Mouse (Mus musculus): Measurements from ENCODE around the gene Rasa3. TPM values are rescaled to one million over a fixed set of nuclear protein-coding genes. Genes with fewer than 3 reads are reported as not detected.
A peak's percentile ranks its signal among the peaks of the same experiment; 100 is the strongest.

Gene Rasa3
- polyA plus RNA-seq, 1 experiment from 2014 or later = 48.1 TPM

- 69% methylated on average over 12 of the region's 12 CpGs for WGBS
- Histone ChIP-seq H3K9ac (no peak overlapping the region), H3K36me3 (ENCODE audit: insufficient read depth) (peaks cover 17% of the 10 kb centered on the region), H3K4me1 (ENCODE audit: insufficient read depth) (no peaks in the 10 kb centered on the region), H3K4me2 (no peak overlapping the region), H3K9me3 (ENCODE audit: low read depth, low read length) (no peaks in the 10 kb centered on the region), H3K27me3 (ENCODE audit: insufficient read depth, low read length) (no peaks in the 10 kb centered on the region), H3K27ac (ENCODE audit: low read depth) (no peak overlapping the region), H3K4me3 (ENCODE audit: low read depth, low read length) (no peak overlapping the region)
- DNase-seq (no peak), ATAC-seq (ENCODE audit: insufficient read depth) (no peak)
- no peak for TF ChIP-seq CTCF (IDR thresholded peaks at IDR 0.05; ENCODE audit: low read depth)
These were observed 65.7 kb downstream of the Rasa3 start for GRCm38 (mm10) chr8:13611702-13612101.

GRCm38 (mm10) chr8:13609971-13610370 is 67.4 kb downstream of the Rasa3 start:
- Histone ChIP-seq H3K4me2 (no peak overlapping the region), H3K27ac (ENCODE audit: low read depth) (no peak overlapping the region), H3K9me3 (ENCODE audit: low read depth, low read length) (no peaks in the 10 kb centered on the region), H3K9ac (no peak overlapping the region), H3K36me3 (ENCODE audit: insufficient read depth) (peaks cover 17% of the 10 kb centered on the region), H3K4me1 (ENCODE audit: insufficient read depth) (no peaks in the 10 kb centered on the region), H3K4me3 (ENCODE audit: low read depth, low read length) (no peak overlapping the region), H3K27me3 (ENCODE audit: insufficient read depth, low read length) (no peaks in the 10 kb centered on the region)
- TF ChIP-seq CTCF (IDR thresholded peaks at IDR 0.05; ENCODE audit: low read depth) = no peak
- no peak for DNase-seq
- no peak for ATAC-seq (ENCODE audit: insufficient read depth)
- 75% methylated on average over 5 of the region's 5 CpGs for WGBS

- Histone ChIP-seq H3K4me1 (ENCODE audit: insufficient read depth) (no peaks in the 10 kb centered on the region), H3K36me3 (ENCODE audit: insufficient read depth) (peaks cover 24% of the 10 kb centered on the region), H3K27ac (ENCODE audit: low read depth) (no peak overlapping the region), H3K9ac (no peak overlapping the region), H3K4me3 (ENCODE audit: low read depth, low read length) (no peak overlapping the region), H3K27me3 (ENCODE audit: insufficient read depth, low read length) (no peaks in the 10 kb centered on the region), H3K4me2 (no peak overlapping the region), H3K9me3 (ENCODE audit: low read depth, low read length) (no peaks in the 10 kb centered on the region)
- no peak for DNase-seq
- WGBS = 86% methylated on average over 6 of the region's 6 CpGs
- TF ChIP-seq CTCF (IDR thresholded peaks at IDR 0.05; ENCODE audit: low read depth) = no peak
- no peak for ATAC-seq (ENCODE audit: insufficient read depth)
These were observed 68.5 kb downstream of the Rasa3 start for GRCm38 (mm10) chr8:13608946-13609345.

- no peak for TF ChIP-seq CTCF (IDR thresholded peaks at IDR 0.05; ENCODE audit: low read depth)
- Histone ChIP-seq H3K4me1 (ENCODE audit: insufficient read depth) (no peaks in the 10 kb centered on the region), H3K9me3 (ENCODE audit: low read depth, low read length) (no peaks in the 10 kb centered on the region), H3K4me2 (no peak overlapping the region), H3K27ac (ENCODE audit: low read depth) (no peak overlapping the region), H3K36me3 (ENCODE audit: insufficient read depth) (peaks cover 18% of the 10 kb centered on the region; the same call in 1 of the 2 replicates), H3K4me3 (ENCODE audit: low read depth, low read length) (no peak overlapping the region), H3K9ac (no peak overlapping the region), H3K27me3 (ENCODE audit: insufficient read depth, low read length) (no peaks in the 10 kb centered on the region)
- DNase-seq (no peak), ATAC-seq (ENCODE audit: insufficient read depth) (no peak)
- WGBS = 63% methylated on average over 7 of the region's 7 CpGs
These were observed 71.4 kb downstream of the Rasa3 start for GRCm38 (mm10) chr8:13605920-13606480.

GRCm38 (mm10) chr8:13602621-13603020 is 74.8 kb downstream of the Rasa3 start:
- ATAC-seq (ENCODE audit: insufficient read depth) (no peak), DNase-seq (peak; percentile 76)
- H3K4me1 ChIP-seq (ENCODE audit: insufficient read depth) = no peaks in the 10 kb centered on the region
- H3K4me2 ChIP-seq = no peak overlapping the region
- H3K27ac ChIP-seq (ENCODE audit: low read depth) = no peak overlapping the region
- no peaks in the 10 kb centered on the region for H3K27me3 ChIP-seq (ENCODE audit: insufficient read depth, low read length)
- TF ChIP-seq CTCF (IDR thresholded peaks at IDR 0.05; ENCODE audit: low read depth) = peak; percentile 69
- no peak overlapping the region for H3K4me3 ChIP-seq (ENCODE audit: low read depth, low read length)
- WGBS = 54% methylated on average over 8 of the region's 8 CpGs
- H3K36me3 ChIP-seq (ENCODE audit: insufficient read depth) = peaks cover 23% of the 10 kb centered on the region; the same call in 1 of the 2 replicates
- no peak overlapping the region for H3K9ac ChIP-seq
- H3K9me3 ChIP-seq (ENCODE audit: low read depth, low read length) = no peaks in the 10 kb centered on the region

- DNase-seq = no peak
- H3K9ac ChIP-seq = no peak overlapping the region
- peaks cover 34% of the 10 kb centered on the region; the same call in 1 of the 2 replicates for H3K36me3 ChIP-seq (ENCODE audit: insufficient read depth)
- no peak overlapping the region for H3K27ac ChIP-seq (ENCODE audit: low read depth)
- H3K4me1 ChIP-seq (ENCODE audit: insufficient read depth) = no peaks in the 10 kb centered on the region
- no peaks in the 10 kb centered on the region for H3K27me3 ChIP-seq (ENCODE audit: insufficient read depth, low read length)
- 0 out of 2 replicates have a peak overlapping the region, but pooled peaks have one; percentile 10 for H3K4me2 ChIP-seq
- 73% methylated on average over 11 of the region's 11 CpGs for WGBS
- TF ChIP-seq CTCF (IDR thresholded peaks at IDR 0.05; ENCODE audit: low read depth) = no peak
- H3K4me3 ChIP-seq (ENCODE audit: low read depth, low read length) = no peak overlapping the region
- H3K9me3 ChIP-seq (ENCODE audit: low read depth, low read length) = no peaks in the 10 kb centered on the region
- ATAC-seq (ENCODE audit: insufficient read depth) = no peak
These were observed 76.2 kb downstream of the Rasa3 start for GRCm38 (mm10) chr8:13601166-13601565.

GRCm38 (mm10) chr8:13600716-13601115 is 76.7 kb downstream of the Rasa3 start:
- H3K36me3 ChIP-seq (ENCODE audit: insufficient read depth) = peaks cover 34% of the 10 kb centered on the region; the same call in 1 of the 2 replicates

More at GRCm38 (mm10) chr8:13600716-13601115, 76.7 kb downstream of the Rasa3 start:
- Histone ChIP-seq H3K27ac (ENCODE audit: low read depth) (0 out of 2 replicates have a peak overlapping the region, but pooled peaks have one; percentile 18), H3K4me2 (no peak overlapping the region), H3K9me3 (ENCODE audit: low read depth, low read length) (no peaks in the 10 kb centered on the region), H3K4me1 (ENCODE audit: insufficient read depth) (no peaks in the 10 kb centered on the region), H3K9ac (no peak overlapping the region), H3K27me3 (ENCODE audit: insufficient read depth, low read length) (no peaks in the 10 kb centered on the region), H3K4me3 (ENCODE audit: low read depth, low read length) (no peak overlapping the region)
- TF ChIP-seq CTCF (IDR thresholded peaks at IDR 0.05; ENCODE audit: low read depth) = no peak
- no peak for ATAC-seq (ENCODE audit: insufficient read depth)
- 76% methylated on average over 10 of the region's 10 CpGs for WGBS
- no peak for DNase-seq

Measured in lung, embryonic 14.5 days (tissue).